Mouse (Mus musculus): Measurements from ENCODE around the gene Ankrd36. TPM values are rescaled to one million over a fixed set of nuclear protein-coding genes. Genes with fewer than 3 reads are reported as not detected.
"Not testable (repeated sequence)": the region's sequence is repeated elsewhere in the genome, so short reads cannot be mapped to it uniquely, and the experiment has no call there.

The Ankrd36 gene
- polyA plus RNA-seq, 1 experiment from 2014 or later = not detected

GRCm38 (mm10) chr11:5592336-5592735, 22.9 kb downstream of the Ankrd36 start:
- Histone ChIP-seq H3K27ac (no peak overlapping the region), H3K9ac (no peak overlapping the region), H3K4me1 (replicated peaks) (0 out of 2 replicates have a peak, but pooled peaks cover 3% of the 10 kb centered on the region), H3K27me3 (no peaks in the 10 kb centered on the region), H3K4me3 (no peak overlapping the region), H3K4me2 (no peak overlapping the region), H3K9me3 (replicated peaks) (no peaks in the 10 kb centered on the region), H3K36me3 (no peaks in the 10 kb centered on the region)
- WGBS = 46% methylated on average over 6 of the region's 6 CpGs
- ATAC-seq (replicated peaks; ENCODE audit: insufficient number of reproducible peaks, insufficient read depth, low FRiP score, low read depth) = no peak

GRCm38 (mm10) chr11:5595381-5595791, 25.9 kb downstream of the Ankrd36 start:
- Histone ChIP-seq H3K36me3 (no peaks in the 10 kb centered on the region), H3K4me2 (no peak overlapping the region), H3K9me3 (replicated peaks) (no peaks in the 10 kb centered on the region), H3K27me3 (no peaks in the 10 kb centered on the region), H3K9ac (no peak overlapping the region), H3K4me3 (no peak overlapping the region), H3K4me1 (replicated peaks) (0 out of 2 replicates have a peak, but pooled peaks cover 3% of the 10 kb centered on the region), H3K27ac (no peak overlapping the region)
- no peak for ATAC-seq (replicated peaks; ENCODE audit: insufficient number of reproducible peaks, insufficient read depth, low FRiP score, low read depth)
- WGBS = 76% methylated on average over 4 of the region's 4 CpGs

GRCm38 (mm10) chr11:5595792-5596191, 26.3 kb downstream of the Ankrd36 start:
- H3K9ac ChIP-seq = no peak overlapping the region
- no peaks in the 10 kb centered on the region for H3K27me3 ChIP-seq
- H3K27ac ChIP-seq = no peak overlapping the region
- 82% methylated on average over 5 of the region's 5 CpGs for WGBS
- ATAC-seq (replicated peaks; ENCODE audit: insufficient number of reproducible peaks, insufficient read depth, low FRiP score, low read depth) = no peak
- H3K9me3 ChIP-seq (replicated peaks) = no peaks in the 10 kb centered on the region
- 0 out of 2 replicates have a peak, but pooled peaks cover 3% of the 10 kb centered on the region for H3K4me1 ChIP-seq (replicated peaks)
- H3K4me3 ChIP-seq = no peak overlapping the region
- no peak overlapping the region for H3K4me2 ChIP-seq
- no peaks in the 10 kb centered on the region for H3K36me3 ChIP-seq

- Histone ChIP-seq H3K9ac (no peak overlapping the region), H3K36me3 (no peaks in the 10 kb centered on the region), H3K27me3 (no peaks in the 10 kb centered on the region), H3K4me2 (no peak overlapping the region), H3K4me3 (no peak overlapping the region), H3K27ac (no peak overlapping the region), H3K9me3 (replicated peaks) (no peaks in the 10 kb centered on the region), H3K4me1 (replicated peaks) (0 out of 2 replicates have a peak, but pooled peaks cover 3% of the 10 kb centered on the region)
- WGBS = 73% methylated on average over 6 of the region's 6 CpGs
- no peak for ATAC-seq (replicated peaks; ENCODE audit: insufficient number of reproducible peaks, insufficient read depth, low FRiP score, low read depth)
These were observed 27.3 kb downstream of the Ankrd36 start for GRCm38 (mm10) chr11:5596756-5597155.

GRCm38 (mm10) chr11:5605421-5605820, 35.9 kb downstream of the Ankrd36 start:
- H3K27me3 ChIP-seq = no peaks in the 10 kb centered on the region; the same call in 1 of the 2 replicates
- H3K36me3 ChIP-seq = no peaks in the 10 kb centered on the region
- H3K4me1 ChIP-seq (replicated peaks) = no peaks in the 10 kb centered on the region
- no peak overlapping the region for H3K4me3 ChIP-seq
- WGBS = 75% methylated on average over 3 of the region's 3 CpGs
- H3K4me2 ChIP-seq = no peak overlapping the region
- ATAC-seq (replicated peaks; ENCODE audit: insufficient number of reproducible peaks, insufficient read depth, low FRiP score, low read depth) = no peak
- no peak overlapping the region for H3K27ac ChIP-seq
- H3K9ac ChIP-seq = no peak overlapping the region
- no peaks in the 10 kb centered on the region for H3K9me3 ChIP-seq (replicated peaks)

- not testable (repeated sequence) for H3K4me3 ChIP-seq; H3K9ac ChIP-seq; H3K4me1 ChIP-seq (replicated peaks); H3K27ac ChIP-seq; ATAC-seq (replicated peaks; ENCODE audit: insufficient number of reproducible peaks, insufficient read depth, low FRiP score, low read depth); H3K27me3 ChIP-seq; H3K4me2 ChIP-seq; H3K9me3 ChIP-seq (replicated peaks); H3K36me3 ChIP-seq
- WGBS = 37% methylated on average over 1 of the region's 1 CpGs
These were observed 42.4 kb downstream of the Ankrd36 start for GRCm38 (mm10) chr11:5611918-5612317.

GRCm38 (mm10) chr11:5614453-5614852, 45.0 kb downstream of the Ankrd36 start:
- H3K9me3 ChIP-seq (replicated peaks) = no peaks in the 10 kb centered on the region
- ATAC-seq (replicated peaks; ENCODE audit: insufficient number of reproducible peaks, insufficient read depth, low FRiP score, low read depth) = no peak
- H3K4me2 ChIP-seq = no peak overlapping the region
- no peak overlapping the region for H3K4me3 ChIP-seq
- H3K4me1 ChIP-seq (replicated peaks) = 0 out of 2 replicates have a peak, but pooled peaks cover 2% of the 10 kb centered on the region
- no peaks in the 10 kb centered on the region for H3K27me3 ChIP-seq
- no peaks in the 10 kb centered on the region for H3K36me3 ChIP-seq
- 52% methylated on average over 3 of the region's 3 CpGs for WGBS
- no peak overlapping the region for H3K27ac ChIP-seq
- H3K9ac ChIP-seq = no peak overlapping the region

GRCm38 (mm10) chr11:5625101-5625500, 55.6 kb downstream of the Ankrd36 start:
- H3K4me3 ChIP-seq = no peak overlapping the region
- H3K27me3 ChIP-seq = no peaks in the 10 kb centered on the region
- H3K27ac ChIP-seq = no peak overlapping the region
- H3K4me1 ChIP-seq (replicated peaks) = no peaks in the 10 kb centered on the region
- H3K9ac ChIP-seq = no peak overlapping the region
- 73% methylated on average over 4 of the region's 4 CpGs for WGBS
- H3K36me3 ChIP-seq = no peaks in the 10 kb centered on the region
- no peak for ATAC-seq (replicated peaks; ENCODE audit: insufficient number of reproducible peaks, insufficient read depth, low FRiP score, low read depth)
- no peak overlapping the region for H3K4me2 ChIP-seq
- H3K9me3 ChIP-seq (replicated peaks) = no peaks in the 10 kb centered on the region

- Histone ChIP-seq H3K9ac (no peak overlapping the region), H3K4me3 (no peak overlapping the region), H3K4me1 (replicated peaks) (no peaks in the 10 kb centered on the region), H3K9me3 (replicated peaks) (no peaks in the 10 kb centered on the region), H3K4me2 (no peak overlapping the region), H3K27ac (no peak overlapping the region), H3K36me3 (no peaks in the 10 kb centered on the region), H3K27me3 (no peaks in the 10 kb centered on the region)
- no peak for ATAC-seq (replicated peaks; ENCODE audit: insufficient number of reproducible peaks, insufficient read depth, low FRiP score, low read depth)
- WGBS = 18% methylated on average over 15 of the region's 15 CpGs
These were observed 59.5 kb downstream of the Ankrd36 start for GRCm38 (mm10) chr11:5629033-5629432.

GRCm38 (mm10) chr11:5643085-5643484, 73.6 kb downstream of the Ankrd36 start:
- no peak for ATAC-seq (replicated peaks; ENCODE audit: insufficient number of reproducible peaks, insufficient read depth, low FRiP score, low read depth)
- Histone ChIP-seq H3K36me3 (no peaks in the 10 kb centered on the region), H3K4me2 (no peak overlapping the region), H3K27me3 (no peaks in the 10 kb centered on the region), H3K27ac (no peak overlapping the region), H3K9ac (no peak overlapping the region), H3K9me3 (replicated peaks) (no peaks in the 10 kb centered on the region), H3K4me3 (no peak overlapping the region), H3K4me1 (replicated peaks) (no peaks in the 10 kb centered on the region)
- WGBS = 79% methylated on average over 5 of the region's 5 CpGs

- Histone ChIP-seq H3K27me3 (no peaks in the 10 kb centered on the region), H3K9ac (no peak overlapping the region), H3K4me2 (no peak overlapping the region), H3K27ac (no peak overlapping the region), H3K36me3 (no peaks in the 10 kb centered on the region), H3K9me3 (replicated peaks) (no peaks in the 10 kb centered on the region), H3K4me3 (no peak overlapping the region), H3K4me1 (replicated peaks) (no peaks in the 10 kb centered on the region)
- ATAC-seq (replicated peaks; ENCODE audit: insufficient number of reproducible peaks, insufficient read depth, low FRiP score, low read depth) = no peak
- 62% methylated on average over 7 of the region's 7 CpGs for whole genome bisulfite sequencing
These were observed 80.8 kb downstream of the Ankrd36 start for GRCm38 (mm10) chr11:5650321-5650720.

GRCm38 (mm10) chr11:5682541-5682940, 113.1 kb downstream of the Ankrd36 start:
- no peak overlapping the region for H3K27ac ChIP-seq
- H3K4me2 ChIP-seq = no peak overlapping the region
- H3K27me3 ChIP-seq = no peaks in the 10 kb centered on the region
- 51% methylated on average over 6 of the region's 6 CpGs for WGBS
- ATAC-seq (replicated peaks; ENCODE audit: insufficient number of reproducible peaks, insufficient read depth, low FRiP score, low read depth) = no peak
- no peak overlapping the region for H3K4me3 ChIP-seq
- no peaks in the 10 kb centered on the region for H3K36me3 ChIP-seq
- H3K9me3 ChIP-seq (replicated peaks) = no peaks in the 10 kb centered on the region
- no peak overlapping the region for H3K9ac ChIP-seq
- H3K4me1 ChIP-seq (replicated peaks) = no peaks in the 10 kb centered on the region

Data from heart, embryonic 15.5 days (tissue).